Comparison of ENCODE assay signal across 8 mouse cellular contexts in genomic region chr7:110222583-110223182, GRCm38 (mm10). TPM values are rescaled to one million over a fixed set of nuclear protein-coding genes. Genes with fewer than 3 reads are reported as not detected.
A peak's percentile ranks its signal among the peaks of the same experiment; 100 is the strongest.
DNase-seq lines count a peak whose midpoint lies in the region; ATAC-seq and TF ChIP-seq lines count a peak whose summit lies in the region.

No protein-coding gene starts in this region.

- TF ChIP-seq CTCF in gastrocnemius, adult 2 months (IDR thresholded peaks at IDR 0.05): no peak

- H3K4me3 ChIP-seq in gastrocnemius, adult 2 months: peak overlapping the region; percentile 80
- peak overlapping the region; percentile 75 for H3K4me3 ChIP-seq in forebrain, embryonic 13.5 days
- H3K4me3 ChIP-seq in liver, embryonic 16.5 days (ENCODE audit: low read depth, low read length): peak overlapping the region; percentile 77

- ATAC-seq in forebrain, embryonic 13.5 days: no peak
- ATAC-seq in liver, embryonic 16.5 days (ENCODE audit: low read depth): no peak

- intact Hi-C loops in gastrocnemius, adult 2 months (cut with DNase I): loop anchor here (5.0 kb wide), 1 partner anchor 40 kb away; no protein-coding TSS in a partner anchor
- intact Hi-C loops in gastrocnemius, postnatal 14 days (cut with DNase I; ENCODE audit: low total_unique reads): no loop called here

- H3K27me3 ChIP-seq in forebrain, embryonic 13.5 days: no peaks in the 10 kb centered on the region
- no peaks in the 10 kb centered on the region for H3K27me3 ChIP-seq in liver, embryonic 16.5 days (ENCODE audit: control insufficient read depth, insufficient read depth, low read depth, low read length)

- DNase-seq in gastrocnemius, adult 2 months: no peak
- no peak for DNase-seq in gastrocnemius, postnatal 14 days
- peak; percentile 16 for DNase-seq in CD4-positive helper T cell, adult 2 months (ENCODE audit: low read depth, low spot score)
- no peak for DNase-seq in adrenal gland, postnatal 14 days
- no peak for DNase-seq in adrenal gland, postnatal 36 days
- DNase-seq in cerebellum, adult 11-12 months: no peak

- H3K9ac ChIP-seq in forebrain, embryonic 13.5 days: peak overlapping the region; percentile 87; the same call in 1 of the 2 replicates
- H3K9ac ChIP-seq in liver, embryonic 16.5 days (ENCODE audit: low read depth, low read length): peak overlapping the region; percentile 75

- H3K4me2 ChIP-seq in forebrain, embryonic 13.5 days: peak overlapping the region; percentile 94
- H3K4me2 ChIP-seq in liver, embryonic 16.5 days (ENCODE audit: low read depth, low read length): peak overlapping the region; percentile 75

- H3K4me1 ChIP-seq in forebrain, embryonic 13.5 days: peaks cover 12% of the 10 kb centered on the region
- H3K4me1 ChIP-seq in liver, embryonic 16.5 days (ENCODE audit: control insufficient read depth, low read depth, low read length): peaks cover 7% of the 10 kb centered on the region

- no peaks in the 10 kb centered on the region for H3K9me3 ChIP-seq in forebrain, embryonic 13.5 days (replicated peaks)
- H3K9me3 ChIP-seq in liver, embryonic 16.5 days (replicated peaks; ENCODE audit: control insufficient read depth, low read length): no peaks in the 10 kb centered on the region

- 17% methylated on average over 12 of the region's 12 CpGs for WGBS in forebrain, embryonic 13.5 days
- 4% methylated on average over 12 of the region's 12 CpGs for WGBS in liver, embryonic 16.5 days (ENCODE audit: insufficient replicate concordance)

- H3K36me3 ChIP-seq in forebrain, embryonic 13.5 days (ENCODE audit: poor library complexity, severe bottlenecking): no peaks in the 10 kb centered on the region
- H3K36me3 ChIP-seq in liver, embryonic 16.5 days (ENCODE audit: control insufficient read depth, insufficient read depth): no peaks in the 10 kb centered on the region; the same call in 1 of the 2 replicates

- H3K27ac ChIP-seq in gastrocnemius, adult 2 months: peak overlapping the region; percentile 97
- no peak overlapping the region for H3K27ac ChIP-seq in forebrain, embryonic 13.5 days
- H3K27ac ChIP-seq in liver, embryonic 16.5 days (ENCODE audit: low read length): no peak overlapping the region

RNA-seq across cellular contexts. Expression of gene Swap70, which starts 1.2 kb away (rescaled TPM):
- 1 to 10 TPM; 4.8 to 7.2 TPM for total RNA-seq in gastrocnemius, adult 2 months (2021)
- total RNA-seq in gastrocnemius, postnatal 14 days (2021): 1 to 10 TPM; 8.3 to 9.0 TPM
- 14.3 and 16.3 TPM in 2 replicates for polyA plus RNA-seq in forebrain, embryonic 13.5 days (2015; fragmentation: Nextera tagmentation; extraction: Ambion mirVana)
- 7.4 and 8.7 TPM in 2 replicates for polyA plus RNA-seq in liver, embryonic 16.5 days (2015; fragmentation: Nextera tagmentation; extraction: Ambion mirVana)
- 17.2 and 28.1 TPM in 2 replicates for total RNA-seq in adrenal gland, postnatal 14 days (2021)
- total RNA-seq in adrenal gland, postnatal 36 days (2021): 10 to 100 TPM; 16.0 to 20.4 TPM
